Mouse (Mus musculus) liver, adult 2 months (tissue): ENCODE data around the gene Sdf2. TPM values are rescaled to one million over a fixed set of nuclear protein-coding genes. Genes with fewer than 3 reads are reported as not detected.

Source experiments
- DNase-seq: peaks from one replicate; pipeline ENCODE4 v3.0.0-alpha.2; 2011; ENCODE audit warnings: low read depth, low spot score; ENCODE audit errors: extremely low read depth
- H3K27ac ChIP-seq: fragments of 200-500 bp; replicated peaks from 2 replicates; pipeline ENCODE4 v1.5.1; 2012; ENCODE audit warnings: low read depth, mild to moderate bottlenecking, control low read depth, inconsistent platforms, low read length; ENCODE audit not compliant: insufficient read depth
- H3K27me3 ChIP-seq: fragments of 200-500 bp; 2 replicates; pipeline ENCODE4 v1.6.1; 2012; ENCODE audit warnings: mild to moderate bottlenecking, moderate library complexity, low read length, inconsistent platforms; ENCODE audit not compliant: control insufficient read depth, insufficient read depth
- H3K36me3 ChIP-seq: fragments of 200-500 bp; 2 replicates; pipeline ENCODE4 v1.6.1; 2012; ENCODE audit warnings: low read length, inconsistent platforms; ENCODE audit not compliant: control insufficient read depth, insufficient read depth
- H3K4me1 ChIP-seq: fragments of 200-500 bp; 2 replicates; pipeline ENCODE4 v1.6.1; 2011; ENCODE audit warnings: low read length; ENCODE audit not compliant: control insufficient read depth, insufficient read depth
- H3K4me3 ChIP-seq: fragments of 200-500 bp; 2 replicates; pipeline ENCODE4 v1.5.1; 2011; ENCODE audit warnings: low read depth, mild to moderate bottlenecking, control low read depth, low read length, moderate library complexity; ENCODE audit not compliant: insufficient read depth
- H3K79me2 ChIP-seq: fragments of 200-500 bp; 2 replicates; pipeline ENCODE4 v1.6.1; 2012; ENCODE audit warnings: inconsistent platforms, mild to moderate bottlenecking, low read length, moderate library complexity; ENCODE audit not compliant: control insufficient read depth, insufficient read depth
- H3K9ac ChIP-seq: fragments of 200-500 bp; 2 replicates; pipeline ENCODE4 v1.6.1; 2012; ENCODE audit warnings: low read depth, mild to moderate bottlenecking, control low read depth, inconsistent platforms, low read length
- CTCF ChIP-seq: fragments of 200-500 bp; IDR thresholded peaks from 2 replicates; pipeline ENCODE4 v1.5.1; 2011; ENCODE audit warnings: low read depth, low read length, control low read depth
- POLR2A ChIP-seq: fragments of 200-500 bp; IDR thresholded peaks from 2 replicates; pipeline ENCODE4 v1.6.1; 2011; ENCODE audit warnings: low read length, control low read depth; ENCODE audit not compliant: insufficient read depth; ENCODE audit errors: extremely low read depth
- WGBS: fragments of 180-500 bp; shearing (Covaris S2); methylation state at CpG from one replicate; pipeline ENCODE4 v1.1.7; 2018; 5-methylcytosine and 5-hydroxymethylcytosine counted together
- polyA plus RNA-seq: library from polyadenylated mRNA; depleted of rRNA; stranded (reverse); fragments of >200 nt; gene quantifications from 2 replicates; pipeline ENCODE4 v1.2.3, GENCODE M21; 2012; rRNA removed
- total RNA-seq: library from RNA; depleted of rRNA; stranded (reverse); fragments of >200 nt; gene quantifications from 2 replicates; pipeline ENCODE4 v1.2.3, GENCODE M21; 2014; rRNA removed

The Sdf2 gene
- total RNA-seq (45.5 and 48.1 TPM in 2 replicates), polyA plus RNA-seq (63.9 and 70.1 TPM in 2 replicates)

GRCm38 (mm10) chr11:78245627-78246317, at the start of gene Sdf2, which contains the start of gene Supt6:
TSS of gene Sdf2 (plus strand) at chr11:78245746.
TSS of gene Supt6 (minus strand) at chr11:78245987.
- Histone ChIP-seq H3K36me3 (peaks cover 1% of the 10 kb centered on the region; the same call in 1 of the 2 replicates), H3K27me3 (no peaks in the 10 kb centered on the region), H3K4me3 (peak within 1 kb of the TSS; percentile 88), H3K27ac (peak within 1 kb of the TSS; percentile 95), H3K4me1 (peaks cover 14% of the 10 kb centered on the region), H3K9ac (peak within 1 kb of the TSS; percentile 85), H3K79me2 (peaks cover 30% of the 10 kb centered on the region)
- WGBS: under 1% methylated on average over 50 of the region's 50 CpGs
- TF ChIP-seq POLR2A (peak; percentile 71; the same call in 1 of the 2 replicates), CTCF (0 out of 2 replicates have a peak, but pooled peaks have one; percentile 2)
- DNase-seq: peak; percentile 88

GRCm38 (mm10) chr11:78202372-78202771, 43.2 kb upstream of the Sdf2 start:
- no peak for TF ChIP-seq POLR2A
- TF ChIP-seq CTCF: no peak
- no peaks in the 10 kb centered on the region for H3K27me3 ChIP-seq
- H3K4me1 ChIP-seq: peaks cover 8% of the 10 kb centered on the region
- peak; percentile 76 for DNase-seq
- peak overlapping the region; percentile 31; the same call in 1 of the 2 replicates for H3K9ac ChIP-seq
- peaks cover 7% of the 10 kb centered on the region for H3K36me3 ChIP-seq
- H3K4me3 ChIP-seq: no peak overlapping the region
- no peaks in the 10 kb centered on the region for H3K79me2 ChIP-seq
- WGBS: 32% methylated on average over 3 of the region's 3 CpGs
- peak overlapping the region; percentile 61 for H3K27ac ChIP-seq

- TF ChIP-seq CTCF (no peak), POLR2A (no peak)
- DNase-seq: no peak
- Histone ChIP-seq H3K4me3 (no peak overlapping the region), H3K9ac (no peak overlapping the region), H3K79me2 (no peaks in the 10 kb centered on the region), H3K27ac (no peak overlapping the region), H3K4me1 (peaks cover 8% of the 10 kb centered on the region), H3K36me3 (peaks cover 26% of the 10 kb centered on the region), H3K27me3 (no peaks in the 10 kb centered on the region)
- WGBS: 80% methylated on average over 6 of the region's 6 CpGs
Measured at GRCm38 (mm10) chr11:78204287-78204686, 41.3 kb upstream of the Sdf2 start.

- no peak for TF ChIP-seq POLR2A
- no peak for TF ChIP-seq CTCF
- no peak overlapping the region for H3K9ac ChIP-seq
- no peak for DNase-seq
- peaks cover 8% of the 10 kb centered on the region for H3K4me1 ChIP-seq
- peaks cover 34% of the 10 kb centered on the region for H3K36me3 ChIP-seq
- H3K27me3 ChIP-seq: no peaks in the 10 kb centered on the region
- 89% methylated on average over 13 of the region's 13 CpGs for WGBS
- H3K79me2 ChIP-seq: no peaks in the 10 kb centered on the region
- no peak overlapping the region for H3K4me3 ChIP-seq
- no peak overlapping the region for H3K27ac ChIP-seq
Measured at GRCm38 (mm10) chr11:78205361-78206206, 40.0 kb upstream of the Sdf2 start.

- Histone ChIP-seq H3K27ac (no peak overlapping the region), H3K4me1 (peaks cover 11% of the 10 kb centered on the region), H3K27me3 (no peaks in the 10 kb centered on the region), H3K4me3 (no peak overlapping the region), H3K9ac (no peak overlapping the region), H3K36me3 (peaks cover 41% of the 10 kb centered on the region), H3K79me2 (no peaks in the 10 kb centered on the region)
- 96% methylated on average over 7 of the region's 7 CpGs for WGBS
- TF ChIP-seq CTCF (no peak), POLR2A (no peak)
- no peak for DNase-seq
Measured at GRCm38 (mm10) chr11:78207190-78207589, 38.4 kb upstream of the Sdf2 start.
